Mouse (Mus musculus): ENCODE measurements around the gene Olfr1248.
"Not testable (repeated sequence)": the region's sequence is repeated elsewhere in the genome, so short reads cannot be mapped to it uniquely, and the experiment has no call there.

DNA sequence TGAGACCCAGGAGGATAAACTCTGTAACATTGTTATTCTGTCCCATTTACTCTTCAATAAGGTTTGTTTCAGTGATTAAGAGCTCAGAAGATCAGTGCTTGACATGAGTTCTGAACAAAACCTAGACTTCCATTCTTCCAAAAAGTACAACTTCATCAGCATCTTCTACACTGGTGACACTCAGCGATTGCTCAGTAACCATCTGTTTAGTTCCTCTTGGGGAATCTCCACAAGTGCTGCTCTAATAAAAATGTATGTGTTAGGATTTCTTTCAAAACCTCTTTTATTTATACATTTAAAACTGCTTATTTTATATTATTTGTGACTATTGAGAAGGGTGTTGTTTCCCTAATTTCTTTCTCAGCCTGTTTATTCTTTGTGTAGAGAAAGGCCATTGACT lies at the start of gene Olfr1248:
- TF ChIP-seq CTCF (IDR thresholded peaks at IDR 0.05; ENCODE audit: low read depth); EP300 (optimal IDR thresholded peaks at IDR 0.05): not testable (repeated sequence)

All from stomach, postnatal 0 days (tissue).